Mouse (Mus musculus): ENCODE results near the gene Phf11c. TPM values are rescaled to one million over a fixed set of nuclear protein-coding genes. Genes with fewer than 3 reads are reported as not detected.

The Phf11c gene
- polyA plus RNA-seq, 1 experiment from 2014 or later: 5.8 TPM

Other genes with a start within 250 kb of the Phf11c start
- not detected in 2 replicates for gene Gm5142, start 216.6 kb downstream of the Phf11c start, polyA plus RNA-seq (2015; fragmentation: Nextera tagmentation; extraction: Ambion mirVana)
- gene Rcbtb1, start 194.2 kb downstream of the Phf11c start, polyA plus RNA-seq (2015; fragmentation: Nextera tagmentation; extraction: Ambion mirVana): 18.6 and 25.6 TPM in 2 replicates
- gene Gm6904, start 135.2 kb downstream of the Phf11c start, polyA plus RNA-seq (2015; fragmentation: Nextera tagmentation; extraction: Ambion mirVana): not detected in 2 replicates
- 0.62 and 1.0 TPM in 2 replicates for gene Phf11a, start 97.9 kb downstream of the Phf11c start, polyA plus RNA-seq (2015; fragmentation: Nextera tagmentation; extraction: Ambion mirVana)
- gene Phf11b, start 54.0 kb downstream of the Phf11c start, polyA plus RNA-seq (2015; fragmentation: Nextera tagmentation; extraction: Ambion mirVana): 6.6 and 7.0 TPM in 2 replicates
- gene Phf11d, start 29.9 kb downstream of the Phf11c start, polyA plus RNA-seq (2015; fragmentation: Nextera tagmentation; extraction: Ambion mirVana): 12.8 and 15.9 TPM in 2 replicates
- 14.2 and 14.6 TPM in 2 replicates for gene Setdb2, start 45.5 kb upstream of the Phf11c start, polyA plus RNA-seq (2015; fragmentation: Nextera tagmentation; extraction: Ambion mirVana)
- gene Cab39l, start 45.6 kb upstream of the Phf11c start, polyA plus RNA-seq (2015; fragmentation: Nextera tagmentation; extraction: Ambion mirVana): 29.3 and 31.8 TPM in 2 replicates
- gene Cdadc1, start 202.6 kb upstream of the Phf11c start, polyA plus RNA-seq (2015; fragmentation: Nextera tagmentation; extraction: Ambion mirVana): 39.7 and 40.3 TPM in 2 replicates
- gene Shisa2, start 229.9 kb upstream of the Phf11c start, polyA plus RNA-seq (2015; fragmentation: Nextera tagmentation; extraction: Ambion mirVana): 23.7 and 24.9 TPM in 2 replicates